Mouse (Mus musculus) CH12.LX (cell line): ENCODE results near the gene Gstt4. TPM values are rescaled to one million over a fixed set of nuclear protein-coding genes. Genes with fewer than 3 reads are reported as not detected.

Experiments used
- DNase-seq: peaks from one replicate; pipeline ENCODE4 v3.0.0-alpha.2; 2013; ENCODE audit errors: extremely low read depth
- H3K27ac ChIP-seq: 2 replicates; pipeline ENCODE4 v1.5.1; 2012; ENCODE audit warnings: low read depth, mild to moderate bottlenecking, control low read depth, moderate library complexity; ENCODE audit not compliant: insufficient read depth
- H3K27me3 ChIP-seq: replicated peaks from 2 replicates; pipeline ENCODE3; 2012; ENCODE audit warnings: inconsistent platforms
- H3K36me3 ChIP-seq, 2 experiments: replicated peaks in 1 of 2; 2 replicates each; pipeline versions ENCODE3 to v1.6.1; 2012; ENCODE audit warnings: inconsistent platforms in 1 of 2, low read length in 1 of 2, mild to moderate bottlenecking in 1 of 2, mixed read lengths in 1 of 2, moderate library complexity in 1 of 2; ENCODE audit not compliant: control insufficient read depth in 1 of 2, insufficient read depth in 1 of 2
- H3K4me1 ChIP-seq, 2 experiments: 2 replicates each; pipeline ENCODE4 v1.6.1; 2012; ENCODE audit warnings: inconsistent platforms in 1 of 2, moderate library complexity in 1 of 2; ENCODE audit not compliant: insufficient read depth in 2 of 2, control insufficient read depth in 1 of 2
- H3K4me2 ChIP-seq: 2 replicates; pipeline ENCODE4 v1.6.1; 2012; ENCODE audit warnings: low read depth, mild to moderate bottlenecking, control low read depth; ENCODE audit not compliant: poor library complexity, insufficient read depth, severe bottlenecking
- H3K4me3 ChIP-seq, 3 experiments: fragments of 150-350 bp in 1 of 3; sonication (generic) in 1 of 3; replicated peaks in 1 of 3; 2 replicates each; pipeline versions ENCODE3 to v1.5.1; 2011 to 2012; ENCODE audit warnings: low read depth in 2 of 3, low read length in 2 of 3, mild to moderate bottlenecking in 2 of 3, moderate library complexity in 2 of 3, control low read depth in 1 of 3, improper control_type of control experiment in 1 of 3, inconsistent platforms in 1 of 3, mixed read lengths in 1 of 3; ENCODE audit not compliant: poor library complexity in 1 of 3
- H3K79me2 ChIP-seq: replicated peaks from 2 replicates; pipeline ENCODE4 v1.6.1; 2012; ENCODE audit warnings: mild to moderate bottlenecking, moderate library complexity; ENCODE audit not compliant: control insufficient read depth, poor library complexity, insufficient read depth, severe bottlenecking; ENCODE audit errors: extremely low read depth
- H3K9ac ChIP-seq: 2 replicates; pipeline ENCODE4 v1.6.1; 2012; ENCODE audit warnings: low read depth, mild to moderate bottlenecking, control low read depth, moderate library complexity; ENCODE audit not compliant: insufficient read depth
- H3K9me3 ChIP-seq: replicated peaks from 2 replicates; pipeline ENCODE3; 2012; ENCODE audit warnings: low read length, inconsistent platforms, mixed read lengths
- CHD1 ChIP-seq: IDR thresholded peaks from 2 replicates; pipeline ENCODE4 v1.6.1; 2012; ENCODE audit warnings: low read depth, low read length, improper control_type of control experiment, inconsistent platforms
- CHD2 ChIP-seq: IDR thresholded peaks from 2 replicates; pipeline ENCODE4 v1.6.1; 2011; ENCODE audit warnings: low read length, improper control_type of control experiment
- E2F4 ChIP-seq: IDR thresholded peaks from 2 replicates; pipeline ENCODE4 v1.6.1; 2011; ENCODE audit warnings: low read depth, low read length, improper control_type of control experiment; ENCODE audit not compliant: insufficient replicate concordance
- ELF1 ChIP-seq: IDR thresholded peaks from 2 replicates; pipeline ENCODE4 v1.6.1; 2014; ENCODE audit warnings: low read depth, mild to moderate bottlenecking, inconsistent platforms, low read length, improper control_type of control experiment
- HCFC1 ChIP-seq: IDR thresholded peaks from 2 replicates; pipeline ENCODE4 v1.6.1; 2012; ENCODE audit warnings: low read depth, mild to moderate bottlenecking, inconsistent platforms, low read length, improper control_type of control experiment
- JUN ChIP-seq: IDR thresholded peaks from 2 replicates; pipeline ENCODE4 v1.6.1; 2011; ENCODE audit warnings: low read depth, mild to moderate bottlenecking, low read length, improper control_type of control experiment, moderate library complexity; ENCODE audit not compliant: insufficient read depth
- JUND ChIP-seq: conservative IDR thresholded peaks from 2 replicates; pipeline ENCODE4 v1.6.1; 2011; ENCODE audit warnings: low read depth, low read length, improper control_type of control experiment
- KAT2A ChIP-seq: IDR thresholded peaks from 2 replicates; pipeline ENCODE4 v1.6.1; 2012; ENCODE audit warnings: low read length, improper control_type of control experiment, inconsistent platforms; ENCODE audit not compliant: insufficient replicate concordance
- MAFK ChIP-seq: IDR thresholded peaks from 2 replicates; pipeline ENCODE4 v1.6.1; 2011; ENCODE audit warnings: low read length, improper control_type of control experiment; ENCODE audit not compliant: insufficient replicate concordance
- MAZ ChIP-seq: IDR thresholded peaks from 2 replicates; pipeline ENCODE4 v1.6.1; 2012; ENCODE audit warnings: low read depth, mild to moderate bottlenecking, inconsistent platforms, low read length, improper control_type of control experiment, moderate library complexity
- MEF2A ChIP-seq: IDR thresholded peaks from 2 replicates; pipeline ENCODE4 v1.6.1; 2014; ENCODE audit warnings: low read depth, mild to moderate bottlenecking, inconsistent platforms, low read length, improper control_type of control experiment, borderline replicate concordance
- NELFE ChIP-seq: IDR thresholded peaks from 2 replicates; pipeline ENCODE4 v1.6.1; 2011; ENCODE audit warnings: low read depth, low read length, improper control_type of control experiment
- NRF1 ChIP-seq: IDR thresholded peaks from 2 replicates; pipeline ENCODE4 v1.6.1; 2014; ENCODE audit warnings: low read depth, mild to moderate bottlenecking, inconsistent platforms, low read length, improper control_type of control experiment, moderate library complexity
- POLR2A ChIP-seq: IDR thresholded peaks from 2 replicates; pipeline ENCODE4 v1.6.1; 2011; ENCODE audit warnings: low read depth, mild to moderate bottlenecking, improper control_type of control experiment, low read length
- POLR2AphosphoS2 ChIP-seq: IDR thresholded peaks from 2 replicates; pipeline ENCODE4 v1.6.1; 2011; ENCODE audit warnings: low read depth, low read length, improper control_type of control experiment
- RAD21 ChIP-seq: IDR thresholded peaks from 2 replicates; pipeline ENCODE4 v1.6.1; 2011; ENCODE audit warnings: low read depth, mild to moderate bottlenecking, low read length, improper control_type of control experiment, moderate library complexity
- RCOR1 ChIP-seq: conservative IDR thresholded peaks from 2 replicates; pipeline ENCODE4 v1.6.1; 2012; ENCODE audit warnings: low read depth, mild to moderate bottlenecking, inconsistent platforms, low read length, improper control_type of control experiment
- SMC3 ChIP-seq: IDR thresholded peaks from 2 replicates; pipeline ENCODE4 v1.6.1; 2011; ENCODE audit warnings: low read depth, low read length, improper control_type of control experiment
- TCF12 ChIP-seq: IDR thresholded peaks from 2 replicates; pipeline ENCODE4 v1.6.1; 2014; ENCODE audit warnings: low read depth, mild to moderate bottlenecking, inconsistent platforms, low read length, improper control_type of control experiment
- UBTF ChIP-seq: IDR thresholded peaks from 2 replicates; pipeline ENCODE4 v1.6.1; 2012; ENCODE audit warnings: low read depth, mild to moderate bottlenecking, inconsistent platforms, low read length, improper control_type of control experiment, moderate library complexity
- USF1 ChIP-seq: IDR thresholded peaks from 2 replicates; pipeline ENCODE4 v1.6.1; 2014; ENCODE audit warnings: low read depth, mild to moderate bottlenecking, inconsistent platforms, low read length, improper control_type of control experiment
- ZKSCAN1 ChIP-seq: IDR thresholded peaks from 2 replicates; pipeline ENCODE4 v1.6.1; 2012; ENCODE audit warnings: low read depth, inconsistent platforms, low read length, improper control_type of control experiment, borderline replicate concordance
- ZMIZ1 ChIP-seq: IDR thresholded peaks from 2 replicates; pipeline ENCODE4 v1.6.1; 2012; ENCODE audit warnings: low read depth, mild to moderate bottlenecking, inconsistent platforms, low read length, improper control_type of control experiment
- ZNF384 ChIP-seq: IDR thresholded peaks from 2 replicates; pipeline ENCODE4 v1.6.1; 2012; ENCODE audit warnings: low read depth, low read length, improper control_type of control experiment, inconsistent platforms
- dilution Hi-C: fragments of 300-500 bp; cut with MboI; formaldehyde crosslinking; loops from 2 replicates; pipeline ENCODE4 v1.14.3; 2020; ENCODE audit warnings: low sequenced_read_pairs; ENCODE audit not compliant: extremely low pct_unique_long_range_greater_than_20kb, extremely low pct_ligation_motif_present
- in situ Hi-C: fragments of 300-500 bp; cut with MboI; formaldehyde crosslinking; loops from 3 replicates; pipeline ENCODE4 v1.14.3; 2019; ENCODE audit warnings: low sequenced_read_pairs, low pct_ligation_motif_present, low pct_unique_long_range_greater_than_20kb, mixed read lengths
- polyA plus RNA-seq: library from polyadenylated mRNA; unstranded; fragments of >175 nt; gene quantifications from 2 replicates; pipeline ENCODE4 v1.2.1, GENCODE M21; 2012; ENCODE audit warnings: low read depth; ENCODE audit not compliant: insufficient read length
- total RNA-seq, 2 experiments: library from RNA; depleted of rRNA; stranded (reverse); fragments of 300-350 nt in 1 of 2; fragments of >200 nt in 1 of 2; gene quantifications; 2 replicates each; pipeline ENCODE4 v1.2.3; 2012 to 2014

The Gstt4 gene
- total and polyA plus RNA-seq, 3 experiments: 0.21 to 0.80 (median 0.42) TPM

- H3K4me1 ChIP-seq: peaks cover 3 to 36% of the 10 kb centered on the region in 2 experiments; a peak in 2 of 4 replicates
- H3K4me3 ChIP-seq: no peak overlapping the region
- H3K36me3 ChIP-seq: peaks cover 7 to 40% of the 10 kb centered on the region in 2 experiments
- no peak overlapping the region for H3K9ac ChIP-seq
- dilution Hi-C loops: no loop called here
- no peaks in the 10 kb centered on the region for H3K9me3 ChIP-seq
- H3K4me2 ChIP-seq: no peak overlapping the region
- H3K79me2 ChIP-seq: peaks cover 6% of the 10 kb centered on the region; the same call in 1 of the 2 replicates
- no peaks in the 10 kb centered on the region for H3K27me3 ChIP-seq
- DNase-seq: no peak
- H3K27ac ChIP-seq: no peak overlapping the region
- in situ Hi-C loops: no loop called here
- no peak for TF ChIP-seq JUN
- TF ChIP-seq ZKSCAN1: no peak
- no peak for TF ChIP-seq MEF2A
- no peak for TF ChIP-seq TCF12
- TF ChIP-seq MAFK: no peak
- no peak for TF ChIP-seq RAD21
- TF ChIP-seq NELFE: no peak
- TF ChIP-seq ELF1: no peak
- TF ChIP-seq E2F4: no peak
- TF ChIP-seq HCFC1: no peak
- TF ChIP-seq MAZ: no peak
- TF ChIP-seq ZMIZ1: no peak
- no peak for TF ChIP-seq JUND
Measured at GRCm38 (mm10) chr10:75776562-75776961, 45.8 kb downstream of the Gstt4 start.

DNA sequence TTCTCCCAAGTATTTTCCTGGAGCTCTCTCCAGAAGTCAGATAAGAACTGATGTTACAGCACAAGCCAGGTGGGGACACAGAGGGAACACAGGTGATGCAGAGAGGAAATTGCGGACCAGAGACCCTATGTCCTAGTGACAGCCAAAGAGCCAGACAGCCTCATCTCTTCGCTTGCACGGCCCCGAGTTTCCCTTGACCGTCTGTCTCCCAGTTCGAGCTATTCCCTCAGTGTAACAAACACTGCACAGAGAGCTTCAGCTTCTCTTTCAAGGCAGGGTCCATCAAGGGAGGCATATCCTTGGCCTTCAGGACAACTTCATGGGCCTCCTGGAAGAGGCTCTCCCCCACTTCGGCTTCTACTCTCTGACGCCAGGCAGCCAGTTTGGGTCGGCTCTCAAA is 47.8 kb downstream of the Gstt4 start:
- in situ Hi-C loops: no loop called here
- no peak for DNase-seq
- TF ChIP-seq POLR2A: no peak
- TF ChIP-seq ELF1: no peak
- TF ChIP-seq SMC3: no peak
- TF ChIP-seq JUN: no peak
- no peak for TF ChIP-seq USF1
- no peak for TF ChIP-seq JUND
- no peak for TF ChIP-seq ZNF384
- TF ChIP-seq KAT2A: no peak
- TF ChIP-seq MEF2A: no peak
- no peak for TF ChIP-seq UBTF
- TF ChIP-seq NRF1: no peak
- TF ChIP-seq CHD1: no peak
- TF ChIP-seq POLR2AphosphoS2: no peak
- no peak for TF ChIP-seq CHD2
- no peak for TF ChIP-seq RCOR1
- TF ChIP-seq, all 38 proteins: peak for 0
- no peak overlapping the region for H3K4me2 ChIP-seq
- H3K79me2 ChIP-seq: peaks cover 3% of the 10 kb centered on the region; the same call in 1 of the 2 replicates
- H3K9ac ChIP-seq: no peak overlapping the region
- H3K36me3 ChIP-seq: peaks cover 14 to 57% of the 10 kb centered on the region in 2 experiments
- H3K4me1 ChIP-seq: peaks cover 3 to 49% of the 10 kb centered on the region in 2 experiments; a peak in 2 of 4 replicates
- no peak overlapping the region for H3K4me3 ChIP-seq
- H3K9me3 ChIP-seq: no peaks in the 10 kb centered on the region
- dilution Hi-C loops: no loop called here
- H3K27me3 ChIP-seq: no peaks in the 10 kb centered on the region
- no peak overlapping the region for H3K27ac ChIP-seq
